Mouse (Mus musculus): ENCODE measurements around the gene Fhit. TPM values are rescaled to one million over a fixed set of nuclear protein-coding genes. Genes with fewer than 3 reads are reported as not detected.

Fhit gene
- total and polyA plus RNA-seq, 2 experiments from 2014 or later, result 9.9 to 11.8 TPM

DNA sequence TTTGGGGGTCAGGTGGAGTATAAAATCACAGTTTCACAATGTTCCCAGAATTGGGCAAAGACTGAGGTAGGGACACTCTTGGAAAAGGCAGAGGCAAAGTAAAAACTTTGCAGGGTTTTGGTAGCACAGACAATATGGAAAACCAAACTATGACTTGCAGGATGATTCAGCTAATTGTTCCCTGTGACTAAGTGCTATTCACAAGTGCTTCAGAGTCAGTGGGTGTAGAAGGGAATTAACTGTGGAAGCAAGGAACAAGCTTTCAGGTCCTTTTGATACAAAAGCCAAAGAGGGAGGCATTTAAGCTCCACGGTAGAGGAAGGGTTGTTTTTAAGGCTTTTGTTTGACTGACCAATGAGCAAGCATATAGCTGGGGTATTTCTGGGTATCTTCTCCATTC is 1613.9 kb downstream of the Fhit start:
- Histone ChIP-seq H3K4me1 (ENCODE audit: insufficient read depth, low read length) (no peaks in the 10 kb centered on the region), H3K36me3 (ENCODE audit: insufficient read depth, low read length) (no peaks in the 10 kb centered on the region), H3K4me3 (ENCODE audit: low read depth, low read length) (no peak overlapping the region), H3K9me3 (ENCODE audit: low read length) (no peaks in the 10 kb centered on the region), H3K27me3 (ENCODE audit: insufficient read depth, low read length) (no peaks in the 10 kb centered on the region), H3K27ac (ENCODE audit: low read depth, low read length) (no peak overlapping the region), H3K4me2 (ENCODE audit: low read depth, low read length, poor library complexity, severe bottlenecking) (no peak overlapping the region), H3K9ac (replicated peaks; ENCODE audit: low read length, poor library complexity, severe bottlenecking) (no peak overlapping the region)
- 26% methylated on average over 1 of the region's 1 CpGs for WGBS
- no peak for DNase-seq (ENCODE audit: low spot score)
- TF ChIP-seq CTCF (IDR thresholded peaks at IDR 0.05), result no peak
- no peak for ATAC-seq (ENCODE audit: low FRiP score)

DNA sequence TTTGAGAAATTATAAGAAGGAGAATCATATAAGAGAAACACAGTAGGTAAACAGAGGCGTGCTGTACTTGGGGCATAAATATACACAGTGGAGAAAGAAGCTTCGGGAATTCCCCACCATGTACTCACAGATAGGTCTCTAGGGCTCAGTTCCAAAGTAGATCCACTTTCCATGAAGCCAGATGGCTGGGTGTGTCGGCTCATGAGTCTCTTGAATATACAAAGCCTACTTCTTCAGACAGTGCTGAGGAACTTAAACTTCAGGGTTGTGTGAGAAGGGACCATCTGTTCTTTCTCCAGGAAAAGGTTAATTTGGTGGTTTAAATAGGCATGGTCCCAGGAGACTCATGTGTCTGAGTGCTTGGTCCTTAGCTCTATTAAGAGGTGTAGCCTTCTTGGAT is 1617.5 kb downstream of the Fhit start:
- no peak overlapping the region for H3K4me2 ChIP-seq (ENCODE audit: low read depth, low read length, poor library complexity, severe bottlenecking)
- no peaks in the 10 kb centered on the region for H3K4me1 ChIP-seq (ENCODE audit: insufficient read depth, low read length)
- no peak overlapping the region for H3K9ac ChIP-seq (replicated peaks; ENCODE audit: low read length, poor library complexity, severe bottlenecking)
- WGBS, result 86% methylated on average over 3 of the region's 3 CpGs
- DNase-seq (ENCODE audit: low spot score), result no peak
- no peak overlapping the region for H3K27ac ChIP-seq (ENCODE audit: low read depth, low read length)
- H3K36me3 ChIP-seq (ENCODE audit: insufficient read depth, low read length), result no peaks in the 10 kb centered on the region
- no peaks in the 10 kb centered on the region for H3K27me3 ChIP-seq (ENCODE audit: insufficient read depth, low read length)
- ATAC-seq (ENCODE audit: low FRiP score), result no peak
- no peak for TF ChIP-seq CTCF (IDR thresholded peaks at IDR 0.05)
- no peak overlapping the region for H3K4me3 ChIP-seq (ENCODE audit: low read depth, low read length)
- H3K9me3 ChIP-seq (ENCODE audit: low read length), result no peaks in the 10 kb centered on the region

DNA sequence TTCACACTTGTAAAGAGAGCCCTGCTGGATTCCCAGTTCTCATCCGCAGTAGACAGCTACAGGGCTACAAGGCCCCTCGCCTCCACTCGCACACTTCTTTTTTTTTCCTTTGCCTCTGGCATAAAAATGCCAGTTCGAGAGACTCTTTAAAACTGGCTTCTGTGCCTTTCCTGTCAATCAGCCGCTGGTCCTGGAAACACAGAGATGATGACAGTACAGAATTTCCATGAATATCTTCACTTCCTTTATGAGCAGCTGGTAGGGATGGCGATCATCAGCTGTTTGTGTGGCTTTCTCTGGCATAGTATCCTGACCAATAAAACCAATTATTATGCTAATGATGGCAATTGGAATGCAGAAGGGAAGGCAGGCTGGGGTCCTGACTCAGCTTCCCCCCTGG is 1626.3 kb downstream of the Fhit start:
- H3K4me2 ChIP-seq (ENCODE audit: low read depth, low read length, poor library complexity, severe bottlenecking), result no peak overlapping the region
- no peaks in the 10 kb centered on the region for H3K27me3 ChIP-seq (ENCODE audit: insufficient read depth, low read length)
- DNase-seq (ENCODE audit: low spot score) (no peak), ATAC-seq (ENCODE audit: low FRiP score) (no peak)
- TF ChIP-seq CTCF (IDR thresholded peaks at IDR 0.05), result no peak
- H3K4me3 ChIP-seq (ENCODE audit: low read depth, low read length), result no peak overlapping the region
- H3K9ac ChIP-seq (replicated peaks; ENCODE audit: low read length, poor library complexity, severe bottlenecking), result no peak overlapping the region
- H3K36me3 ChIP-seq (ENCODE audit: insufficient read depth, low read length), result no peaks in the 10 kb centered on the region
- H3K9me3 ChIP-seq (ENCODE audit: low read length), result no peaks in the 10 kb centered on the region
- WGBS, result 42% methylated on average over 6 of the region's 6 CpGs
- no peaks in the 10 kb centered on the region for H3K4me1 ChIP-seq (ENCODE audit: insufficient read depth, low read length)
- no peak overlapping the region for H3K27ac ChIP-seq (ENCODE audit: low read depth, low read length)

DNA sequence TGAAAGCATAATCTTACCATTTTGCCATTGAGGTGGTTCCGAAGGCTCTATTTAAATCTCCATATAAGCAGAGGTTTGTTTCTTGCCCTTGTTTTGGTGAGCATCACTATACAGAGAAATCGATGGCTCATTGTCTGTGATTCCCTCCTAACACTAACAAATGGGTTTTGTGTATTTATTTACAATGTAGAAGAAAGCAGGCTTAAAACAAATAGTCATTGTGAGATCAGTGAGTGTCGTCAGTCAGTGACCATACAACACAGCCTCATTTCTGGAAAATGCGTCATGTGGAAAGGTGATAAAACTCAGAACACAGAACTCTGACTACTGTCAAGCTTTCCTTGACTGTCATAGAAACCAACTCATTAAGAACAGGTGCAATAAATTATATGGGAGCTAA is 1632.6 kb downstream of the Fhit start:
- 93% methylated on average over 4 of the region's 4 CpGs for WGBS
- no peak overlapping the region for H3K9ac ChIP-seq (replicated peaks; ENCODE audit: low read length, poor library complexity, severe bottlenecking)
- H3K27ac ChIP-seq (ENCODE audit: low read depth, low read length), result no peak overlapping the region
- ATAC-seq (ENCODE audit: low FRiP score), result no peak
- H3K4me3 ChIP-seq (ENCODE audit: low read depth, low read length), result no peak overlapping the region
- no peak overlapping the region for H3K4me2 ChIP-seq (ENCODE audit: low read depth, low read length, poor library complexity, severe bottlenecking)
- H3K36me3 ChIP-seq (ENCODE audit: insufficient read depth, low read length), result no peaks in the 10 kb centered on the region
- H3K27me3 ChIP-seq (ENCODE audit: insufficient read depth, low read length), result no peaks in the 10 kb centered on the region
- TF ChIP-seq CTCF (IDR thresholded peaks at IDR 0.05), result no peak
- DNase-seq (ENCODE audit: low spot score), result no peak
- no peaks in the 10 kb centered on the region for H3K4me1 ChIP-seq (ENCODE audit: insufficient read depth, low read length)
- H3K9me3 ChIP-seq (ENCODE audit: low read length), result no peaks in the 10 kb centered on the region

DNA sequence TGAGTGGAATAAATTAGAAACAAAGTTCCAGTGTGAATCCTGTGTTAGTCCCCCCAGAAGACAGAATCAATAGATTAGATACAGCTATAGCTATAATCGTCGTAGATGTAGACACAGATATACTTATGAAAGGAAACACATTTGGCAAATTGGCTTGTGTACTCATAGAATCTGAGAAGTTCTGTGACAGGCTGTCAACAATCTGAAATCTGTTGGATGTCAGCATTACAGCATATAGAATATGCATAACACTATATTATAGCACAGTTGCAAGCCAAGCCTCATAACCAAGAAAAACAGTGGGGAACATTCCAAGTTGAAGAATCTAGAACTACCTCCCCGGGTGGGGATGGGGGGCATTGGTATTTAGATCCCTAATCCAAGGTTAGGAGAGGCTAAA is 1635.7 kb downstream of the Fhit start:
- WGBS, result 89% methylated on average over 3 of the region's 3 CpGs
- DNase-seq (ENCODE audit: low spot score) (no peak), ATAC-seq (ENCODE audit: low FRiP score) (no peak)

DNA sequence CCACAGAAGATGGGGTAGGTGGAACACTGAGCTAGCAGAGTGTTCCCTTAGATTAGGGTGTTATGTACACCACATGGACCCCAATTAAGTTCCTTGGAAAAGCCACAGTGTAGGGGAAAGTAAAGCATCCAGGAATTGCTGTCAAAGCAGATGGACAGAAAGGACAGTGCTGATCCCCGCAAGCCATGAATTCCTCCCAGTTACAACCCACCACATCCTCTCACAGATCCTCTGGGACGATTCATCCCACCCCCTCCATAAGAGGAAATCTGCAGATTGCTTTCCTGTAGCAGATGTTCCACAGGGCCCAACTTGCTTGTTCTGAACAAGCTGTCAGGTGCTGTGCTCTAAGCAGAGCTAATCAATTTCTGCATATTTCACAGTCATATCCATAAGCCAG is 1644.2 kb downstream of the Fhit start:
- H3K27ac ChIP-seq (ENCODE audit: low read depth, low read length), result no peak overlapping the region
- H3K27me3 ChIP-seq (ENCODE audit: insufficient read depth, low read length), result no peaks in the 10 kb centered on the region
- TF ChIP-seq CTCF (IDR thresholded peaks at IDR 0.05), result no peak
- 70% methylated on average over 2 of the region's 2 CpGs for WGBS
- no peaks in the 10 kb centered on the region for H3K9me3 ChIP-seq (ENCODE audit: low read length)
- no peak overlapping the region for H3K9ac ChIP-seq (replicated peaks; ENCODE audit: low read length, poor library complexity, severe bottlenecking)
- H3K36me3 ChIP-seq (ENCODE audit: insufficient read depth, low read length), result no peaks in the 10 kb centered on the region
- H3K4me1 ChIP-seq (ENCODE audit: insufficient read depth, low read length), result no peaks in the 10 kb centered on the region
- DNase-seq (ENCODE audit: low spot score) (no peak), ATAC-seq (ENCODE audit: low FRiP score) (no peak)
- H3K4me3 ChIP-seq (ENCODE audit: low read depth, low read length), result no peak overlapping the region
- H3K4me2 ChIP-seq (ENCODE audit: low read depth, low read length, poor library complexity, severe bottlenecking), result no peak overlapping the region

More for the DNA sequence above, 1635.7 kb downstream of the Fhit start:
- TF ChIP-seq CTCF (IDR thresholded peaks at IDR 0.05), result no peak
- H3K27ac ChIP-seq (ENCODE audit: low read depth, low read length), result no peak overlapping the region
- H3K4me3 ChIP-seq (ENCODE audit: low read depth, low read length), result no peak overlapping the region
- H3K9ac ChIP-seq (replicated peaks; ENCODE audit: low read length, poor library complexity, severe bottlenecking), result no peak overlapping the region
- H3K4me1 ChIP-seq (ENCODE audit: insufficient read depth, low read length), result no peaks in the 10 kb centered on the region
- no peaks in the 10 kb centered on the region for H3K36me3 ChIP-seq (ENCODE audit: insufficient read depth, low read length)
- no peaks in the 10 kb centered on the region for H3K27me3 ChIP-seq (ENCODE audit: insufficient read depth, low read length)
- no peaks in the 10 kb centered on the region for H3K9me3 ChIP-seq (ENCODE audit: low read length)
- H3K4me2 ChIP-seq (ENCODE audit: low read depth, low read length, poor library complexity, severe bottlenecking), result no peak overlapping the region

Data from midbrain, postnatal 0 days (tissue).